Mouse (Mus musculus): ENCODE measurements around the gene BC051019. TPM values are rescaled to one million over a fixed set of nuclear protein-coding genes. Genes with fewer than 3 reads are reported as not detected.

Gene BC051019
- total RNA-seq, 2 experiments from 2014 or later = not detected

- intact Hi-C loops (cut with DNase I) = no loop called here
- DNase-seq (ENCODE audit: low spot score in 2 of 2) = no peak
Measured at GRCm38 (mm10) chr7:109712198-109712597, 11.5 kb downstream of the BC051019 start.

GRCm38 (mm10) chr7:109710069-109710468, 13.6 kb downstream of the BC051019 start:
- intact Hi-C loops (cut with DNase I) = no loop called here
- no peak for DNase-seq (ENCODE audit: low spot score in 2 of 2)

- intact Hi-C loops (cut with DNase I) = loop anchor here (1.0 kb wide), 1 partner anchor 183 kb away; no protein-coding TSS in a partner anchor
- DNase-seq (ENCODE audit: low spot score in 2 of 2) = no peak
Measured at GRCm38 (mm10) chr7:109708961-109709382, 14.7 kb downstream of the BC051019 start.

- peak; percentile 43 to 73 for DNase-seq (ENCODE audit: low spot score in 2 of 2)
- intact Hi-C loops (cut with DNase I) = no loop called here
Measured at GRCm38 (mm10) chr7:109707023-109707785, 16.4 kb downstream of the BC051019 start.

GRCm38 (mm10) chr7:109704461-109704860, 19.2 kb downstream of the BC051019 start:
- DNase-seq (ENCODE audit: low spot score in 2 of 2) = no peak
- intact Hi-C loops (cut with DNase I) = no loop called here

GRCm38 (mm10) chr7:109704016-109704377, 19.7 kb downstream of the BC051019 start:
- intact Hi-C loops (cut with DNase I) = no loop called here
- peak in 1 of 2 experiments; percentile 17 for DNase-seq (ENCODE audit: low spot score in 2 of 2)

- peak; percentile 92 to 93 for DNase-seq (ENCODE audit: low spot score in 2 of 2)
- intact Hi-C loops (cut with DNase I) = no loop called here
Measured at GRCm38 (mm10) chr7:109703190-109704015, 20.2 kb downstream of the BC051019 start, which contains the start of the genes St5 and Akip1. TSS of gene St5 (minus strand) at chr7:109703605. TSS of gene Akip1 (plus strand) at chr7:109703690.

- intact Hi-C loops (cut with DNase I) = no loop called here
- DNase-seq (ENCODE audit: low spot score in 2 of 2) = no peak
Measured at GRCm38 (mm10) chr7:109702721-109703120, 20.9 kb downstream of the BC051019 start.

- no peak for DNase-seq (ENCODE audit: low spot score in 2 of 2)
- intact Hi-C loops (cut with DNase I) = no loop called here
Measured at GRCm38 (mm10) chr7:109700213-109700612, 23.4 kb downstream of the BC051019 start.

GRCm38 (mm10) chr7:109695339-109695726, 28.3 kb downstream of the BC051019 start:
- intact Hi-C loops (cut with DNase I) = no loop called here
- no peak for DNase-seq (ENCODE audit: low spot score in 2 of 2)

- intact Hi-C loops (cut with DNase I) = no loop called here
- no peak for DNase-seq (ENCODE audit: low spot score in 2 of 2)
Measured at GRCm38 (mm10) chr7:109694576-109695338, 28.9 kb downstream of the BC051019 start.

GRCm38 (mm10) chr7:109690961-109691360, 32.7 kb downstream of the BC051019 start:
- no peak for DNase-seq (ENCODE audit: low spot score in 2 of 2)
- intact Hi-C loops (cut with DNase I) = no loop called here

- intact Hi-C loops (cut with DNase I) = no loop called here
- no peak for DNase-seq (ENCODE audit: low spot score in 2 of 2)
Measured at GRCm38 (mm10) chr7:109690101-109690500, 33.5 kb downstream of the BC051019 start.

- intact Hi-C loops (cut with DNase I) = no loop called here
- no peak for DNase-seq (ENCODE audit: low spot score in 2 of 2)
Measured at GRCm38 (mm10) chr7:109686585-109687128, 37.0 kb downstream of the BC051019 start.

- intact Hi-C loops (cut with DNase I) = no loop called here
- DNase-seq (ENCODE audit: low spot score in 2 of 2) = no peak
Measured at GRCm38 (mm10) chr7:109680879-109681278, 42.8 kb downstream of the BC051019 start.

GRCm38 (mm10) chr7:109680284-109680683, 43.4 kb downstream of the BC051019 start:
- no peak for DNase-seq (ENCODE audit: low spot score in 2 of 2)
- intact Hi-C loops (cut with DNase I) = no loop called here

GRCm38 (mm10) chr7:109674944-109675628, 48.6 kb downstream of the BC051019 start:
- no peak for DNase-seq (ENCODE audit: low spot score in 2 of 2)
- intact Hi-C loops (cut with DNase I) = loop anchor here (5.0 kb wide), 1 partner anchor 58 kb away; no protein-coding TSS in a partner anchor

GRCm38 (mm10) chr7:109671581-109672471, 51.8 kb downstream of the BC051019 start:
- intact Hi-C loops (cut with DNase I) = loop anchor here (5.0 kb wide), 1 partner anchor 55 kb away; no protein-coding TSS in a partner anchor
- DNase-seq (ENCODE audit: low spot score in 2 of 2) = peak; percentile 57 to 83
